Mouse (Mus musculus) intestine, postnatal 0 days (tissue): ENCODE data around the gene Bcl3. TPM values are rescaled to one million over a fixed set of nuclear protein-coding genes. Genes with fewer than 3 reads are reported as not detected.

Experiments used
- ATAC-seq: fragments of 200-750 bp; cut with Nextera tagmentation; 2 replicates; pipeline ENCODE4 v1.8.0; 2017; ENCODE audit warnings: mild to moderate bottlenecking, moderate TSS enrichment, moderate library complexity
- H3K27ac ChIP-seq: fragments of 300-500 bp; sonication (generic); 2 replicates; pipeline ENCODE4 v1.5.1; 2014; ENCODE audit warnings: mild to moderate bottlenecking, low read depth, low read length, moderate library complexity
- H3K27me3 ChIP-seq: fragments of 300-500 bp; sonication (generic); replicated peaks from 2 replicates; pipeline ENCODE4 v1.6.1; 2014; ENCODE audit warnings: low read length, mixed read lengths; ENCODE audit not compliant: control insufficient read depth, insufficient read depth
- H3K36me3 ChIP-seq: fragments of 300-500 bp; sonication (generic); 2 replicates; pipeline ENCODE4 v1.6.1; 2014; ENCODE audit warnings: mild to moderate bottlenecking, moderate library complexity; ENCODE audit not compliant: control insufficient read depth, insufficient read depth
- H3K4me1 ChIP-seq: fragments of 300-500 bp; sonication (generic); replicated peaks from 2 replicates; pipeline ENCODE4 v1.6.1; 2014; ENCODE audit warnings: antibody characterized with exemption, low read length, mixed read lengths; ENCODE audit not compliant: control insufficient read depth, insufficient read depth
- H3K4me2 ChIP-seq: fragments of 300-500 bp; sonication (generic); replicated peaks from 2 replicates; pipeline ENCODE4 v1.6.1; 2014; ENCODE audit warnings: low read depth, mild to moderate bottlenecking, moderate library complexity
- H3K4me3 ChIP-seq: fragments of 300-500 bp; sonication (generic); 2 replicates; pipeline ENCODE4 v1.5.1; 2014; ENCODE audit warnings: low read depth, low read length
- H3K9ac ChIP-seq: fragments of 300-500 bp; sonication (generic); 2 replicates; pipeline ENCODE4 v1.6.1; 2014; ENCODE audit warnings: mild to moderate bottlenecking, low read depth, low read length
- H3K9me3 ChIP-seq: fragments of 300-500 bp; sonication (generic); 2 replicates; pipeline ENCODE4 v1.6.1; 2016; ENCODE audit warnings: mixed run types; ENCODE audit not compliant: control insufficient read depth
- CTCF ChIP-seq: sonication (generic); IDR thresholded peaks from 2 replicates; pipeline ENCODE4 v1.5.1; 2016; ENCODE audit warnings: low read depth, mild to moderate bottlenecking, control low read depth, antibody characterized with exemption, moderate library complexity
- WGBS: fragments of 180-500 bp; shearing (Covaris S2); extraction: QIAGEN DNeasy Blood & Tissue Kit; methylation state at CpG from one replicate; pipeline ENCODE4 v1.1.7; 2014; 5-methylcytosine and 5-hydroxymethylcytosine counted together
- polyA plus RNA-seq: library from polyadenylated mRNA; unstranded; fragments of >200 nt; fragmentation: Nextera tagmentation; extraction: Ambion mirVana; gene quantifications from 2 replicates; pipeline ENCODE4 v1.2.1, GENCODE M21; 2015

The Bcl3 gene
- polyA plus RNA-seq, 1 experiment from 2014 or later = 19.0 TPM

DNA sequence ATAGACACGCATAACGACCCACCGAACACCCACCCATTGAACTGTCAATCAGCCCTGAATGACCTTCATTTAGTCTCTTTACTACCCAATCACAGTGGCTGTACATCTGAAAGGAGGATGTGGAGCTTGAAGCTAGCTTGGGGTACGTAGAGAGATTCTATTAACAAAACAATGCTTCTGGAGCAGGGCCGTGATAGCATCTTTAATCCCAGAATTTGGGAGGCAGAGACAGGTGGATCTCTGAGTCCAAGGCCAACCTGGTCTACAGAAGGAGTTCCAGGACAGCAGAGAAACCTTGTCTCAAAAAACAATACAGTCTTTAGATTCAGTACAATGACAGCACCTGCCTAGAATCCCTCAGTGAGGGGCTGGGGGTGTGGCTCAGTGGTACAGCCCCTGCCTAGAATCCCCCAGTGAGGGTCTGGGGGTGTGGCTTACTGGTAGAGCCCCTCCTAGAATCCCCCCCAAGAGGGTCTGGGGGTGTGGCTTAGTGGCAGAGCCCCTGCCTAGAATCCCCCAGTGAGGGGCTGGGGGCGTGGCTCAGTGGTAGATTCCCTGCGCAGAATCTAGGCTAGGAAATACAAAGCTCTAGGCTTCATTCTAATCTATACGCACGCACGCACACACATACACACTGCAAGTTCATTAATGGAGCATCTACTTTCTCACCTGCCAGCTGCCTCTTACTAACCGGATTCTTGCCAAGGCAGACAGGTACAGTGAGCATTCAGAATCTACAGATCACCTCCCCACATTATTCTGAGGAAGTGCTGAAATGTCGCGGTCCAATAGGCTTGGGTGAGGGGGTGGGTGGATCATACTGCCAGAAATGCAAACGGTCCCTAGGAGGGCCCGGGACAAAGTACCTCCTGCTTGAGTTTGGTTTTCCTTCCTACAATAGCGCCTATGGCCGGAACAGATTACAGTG lies 7.0 kb downstream of the Bcl3 start:
- no peaks in the 10 kb centered on the region for H3K9me3 ChIP-seq
- no peak for ATAC-seq
- WGBS = 42% methylated on average over 17 of the region's 17 CpGs
- H3K27ac ChIP-seq = peak overlapping the region; percentile 83
- H3K9ac ChIP-seq = peak overlapping the region; percentile 23
- peak overlapping the region; percentile 33 for H3K4me3 ChIP-seq
- TF ChIP-seq CTCF = no peak
- H3K36me3 ChIP-seq = peaks cover 22% of the 10 kb centered on the region; the same call in 1 of the 2 replicates
- H3K4me2 ChIP-seq = peak overlapping the region; percentile 56
- H3K27me3 ChIP-seq = no peaks in the 10 kb centered on the region
- peaks cover 3% of the 10 kb centered on the region; the same call in 1 of the 2 replicates for H3K4me1 ChIP-seq

DNA sequence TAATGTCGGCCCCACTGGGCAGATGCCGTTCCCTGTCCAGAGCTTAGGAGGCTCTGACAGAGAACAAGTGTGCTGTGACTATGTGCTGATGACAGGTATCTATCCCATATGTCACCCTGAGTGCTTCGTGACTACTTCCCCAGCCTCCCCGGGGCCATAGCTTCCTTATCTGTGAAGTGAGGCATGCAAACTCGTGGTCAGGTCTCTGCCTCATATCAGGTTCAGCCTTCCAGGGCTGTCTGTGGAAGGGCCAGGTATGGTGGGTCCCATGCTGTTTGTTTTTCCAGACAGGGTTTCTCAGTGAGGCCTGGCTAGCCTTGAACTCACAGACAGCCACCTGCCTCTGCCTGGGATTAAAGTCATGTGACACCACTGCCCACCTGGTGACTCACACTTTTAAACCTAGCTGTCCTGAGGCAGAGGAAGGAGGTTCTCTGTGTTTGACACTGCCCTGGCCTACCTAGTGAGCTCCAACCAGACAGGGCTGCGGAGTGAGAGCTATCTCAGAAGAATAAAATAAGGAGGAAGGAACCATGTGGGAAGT lies 8.9 kb downstream of the Bcl3 start:
- TF ChIP-seq CTCF = no peak
- WGBS = 71% methylated on average over 6 of the region's 6 CpGs
- H3K9ac ChIP-seq = no peak overlapping the region
- no peak for ATAC-seq
- H3K27me3 ChIP-seq = no peaks in the 10 kb centered on the region
- peaks cover 3% of the 10 kb centered on the region; the same call in 1 of the 2 replicates for H3K4me1 ChIP-seq
- no peaks in the 10 kb centered on the region for H3K9me3 ChIP-seq
- no peak overlapping the region for H3K27ac ChIP-seq
- no peak overlapping the region for H3K4me3 ChIP-seq
- H3K36me3 ChIP-seq = peaks cover 39% of the 10 kb centered on the region
- H3K4me2 ChIP-seq = no peak overlapping the region

DNA sequence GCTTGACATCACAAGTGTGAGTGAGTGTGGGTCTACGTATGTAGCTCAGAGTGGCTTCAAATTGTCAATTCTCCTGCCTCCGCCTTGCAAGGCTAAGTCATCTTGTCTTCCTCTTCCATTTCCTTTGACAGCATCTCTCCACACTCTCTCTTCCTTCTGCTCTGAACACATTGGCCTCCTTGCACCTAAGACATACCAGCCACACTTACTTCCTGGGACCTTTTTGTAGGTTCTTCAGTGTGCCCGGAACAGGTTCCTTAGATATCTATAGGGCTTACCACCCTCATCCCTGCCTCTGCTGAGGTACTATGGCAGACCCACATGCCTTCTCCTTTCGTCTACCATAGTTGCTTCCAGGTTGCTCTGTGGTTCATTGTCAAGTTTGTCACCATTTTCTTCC lies 9.4 kb downstream of the Bcl3 start:
- Histone ChIP-seq H3K4me2 (no peak overlapping the region), H3K9me3 (no peaks in the 10 kb centered on the region), H3K4me1 (peaks cover 3% of the 10 kb centered on the region; the same call in 1 of the 2 replicates), H3K9ac (no peak overlapping the region), H3K36me3 (peaks cover 43% of the 10 kb centered on the region), H3K27ac (no peak overlapping the region), H3K4me3 (no peak overlapping the region), H3K27me3 (no peaks in the 10 kb centered on the region)
- 90% methylated on average over 4 of the region's 4 CpGs for WGBS
- ATAC-seq = no peak
- TF ChIP-seq CTCF = no peak

- H3K4me3 ChIP-seq = no peak overlapping the region
- no peak for TF ChIP-seq CTCF
- no peak overlapping the region for H3K27ac ChIP-seq
- no peaks in the 10 kb centered on the region for H3K4me1 ChIP-seq
- H3K9me3 ChIP-seq = no peaks in the 10 kb centered on the region
- peak; percentile 29; the same call in 1 of the 2 replicates for ATAC-seq
- H3K27me3 ChIP-seq = no peaks in the 10 kb centered on the region
- no peak overlapping the region for H3K9ac ChIP-seq
- peaks cover 44% of the 10 kb centered on the region for H3K36me3 ChIP-seq
- no peak overlapping the region for H3K4me2 ChIP-seq
- WGBS = 24% methylated on average over 22 of the region's 22 CpGs
Measured at GRCm38 (mm10) chr7:19811114-19811513, 11.5 kb downstream of the Bcl3 start.

DNA sequence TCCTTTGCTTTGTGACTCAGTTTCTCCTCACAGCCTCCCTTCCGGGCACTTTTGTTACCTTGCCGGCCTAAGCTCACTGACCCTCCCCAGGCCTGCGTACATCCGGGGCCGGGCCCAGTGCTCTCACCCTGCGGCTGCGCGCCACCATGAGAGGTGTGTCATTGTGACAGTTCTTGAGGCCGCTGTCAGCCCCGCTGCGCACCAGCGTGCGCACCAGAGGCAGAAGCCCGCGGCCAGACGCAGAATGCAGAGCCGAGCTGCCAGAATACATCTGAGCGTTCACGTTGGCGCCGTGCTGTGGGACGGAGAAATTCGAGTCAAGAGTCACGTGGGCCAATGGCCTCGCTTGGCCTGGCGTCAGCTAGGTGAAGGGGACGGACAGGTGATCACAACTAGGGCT lies 13.2 kb downstream of the Bcl3 start:
- Histone ChIP-seq H3K36me3 (peaks cover 36% of the 10 kb centered on the region), H3K27me3 (no peaks in the 10 kb centered on the region), H3K4me3 (no peak overlapping the region), H3K9ac (no peak overlapping the region), H3K9me3 (0 out of 2 replicates have a peak, but pooled peaks cover 3% of the 10 kb centered on the region), H3K27ac (no peak overlapping the region), H3K4me1 (no peaks in the 10 kb centered on the region), H3K4me2 (no peak overlapping the region)
- TF ChIP-seq CTCF = no peak
- WGBS = 53% methylated on average over 27 of the region's 27 CpGs
- no peak for ATAC-seq

DNA sequence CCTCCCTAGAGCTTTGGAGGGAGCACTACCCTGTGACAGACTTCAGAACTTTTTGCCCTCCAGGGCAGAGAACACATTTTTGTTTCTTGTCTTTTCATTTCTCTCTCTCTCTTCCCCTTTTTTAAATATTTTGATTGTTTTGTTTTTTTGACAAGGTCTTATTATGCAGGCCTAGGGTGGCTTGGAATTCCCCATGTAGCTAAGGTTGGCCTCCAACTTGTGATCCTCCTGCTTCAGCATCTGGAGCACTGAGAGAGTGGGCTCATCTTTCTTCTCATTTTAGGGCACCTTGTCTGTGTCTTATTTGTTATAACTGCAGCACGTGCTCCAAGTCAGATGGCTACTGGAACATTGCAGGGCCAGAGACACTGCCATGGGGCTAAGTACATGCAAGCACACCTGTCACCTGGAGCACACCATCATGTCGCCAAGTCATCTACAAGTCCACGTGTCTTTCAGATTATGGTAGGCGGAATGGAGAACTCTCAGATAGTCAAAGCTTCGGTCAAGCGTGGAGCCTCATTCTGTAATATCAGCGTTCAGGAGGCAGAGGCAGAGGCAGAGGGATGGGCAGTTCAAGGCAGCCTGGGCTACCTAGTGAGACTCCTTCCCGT lies 16.1 kb downstream of the Bcl3 start:
- Histone ChIP-seq H3K4me2 (no peak overlapping the region), H3K27ac (no peak overlapping the region), H3K4me3 (no peak overlapping the region), H3K9ac (no peak overlapping the region), H3K36me3 (peaks cover 25% of the 10 kb centered on the region), H3K27me3 (no peaks in the 10 kb centered on the region), H3K9me3 (0 out of 2 replicates have a peak, but pooled peaks cover 3% of the 10 kb centered on the region), H3K4me1 (no peaks in the 10 kb centered on the region)
- TF ChIP-seq CTCF = no peak
- 89% methylated on average over 8 of the region's 8 CpGs for WGBS
- ATAC-seq = no peak
